Mouse (Mus musculus) heart, postnatal 0 days (tissue): ENCODE measurements around the gene Zbtb16. TPM values are rescaled to one million over a fixed set of nuclear protein-coding genes. Genes with fewer than 3 reads are reported as not detected.
A peak's percentile ranks its signal among the peaks of the same experiment; 100 is the strongest.

Experiments used
- ATAC-seq: fragments of 200-750 bp; cut with Nextera tagmentation; 2 replicates; pipeline ENCODE4 v1.8.0; 2017; ENCODE audit warnings: low read depth, moderate number of reproducible peaks, moderate library complexity; ENCODE audit not compliant: insufficient read depth
- DNase-seq: peaks from one replicate; pipeline ENCODE4 v3.0.0-alpha.2; 2016; ENCODE audit warnings: low spot score
- H3K27ac ChIP-seq: fragments of 300-500 bp; sonication (generic); 2 replicates; pipeline ENCODE4 v1.5.1; 2014; ENCODE audit warnings: low read depth, mild to moderate bottlenecking
- H3K27me3 ChIP-seq: fragments of 300-500 bp; sonication (generic); 2 replicates; pipeline ENCODE4 v1.6.1; 2014; ENCODE audit warnings: low read length, mixed read lengths; ENCODE audit not compliant: control insufficient read depth, insufficient read depth
- H3K36me3 ChIP-seq: fragments of 300-500 bp; sonication (generic); replicated peaks from 2 replicates; pipeline ENCODE4 v1.6.1; 2014; ENCODE audit warnings: low read length, mixed read lengths; ENCODE audit not compliant: control insufficient read depth, insufficient read depth
- H3K4me1 ChIP-seq: fragments of 300-500 bp; sonication (generic); 2 replicates; pipeline ENCODE4 v1.6.1; 2014; ENCODE audit warnings: antibody characterized with exemption; ENCODE audit not compliant: control insufficient read depth, insufficient read depth
- H3K4me2 ChIP-seq: fragments of 300-500 bp; sonication (generic); 2 replicates; pipeline ENCODE4 v1.6.1; 2014; ENCODE audit warnings: low read depth, mild to moderate bottlenecking, low read length, moderate library complexity
- H3K4me3 ChIP-seq: fragments of 300-500 bp; sonication (generic); 2 replicates; pipeline ENCODE4 v1.5.1; 2014; ENCODE audit warnings: low read depth, low read length
- H3K9ac ChIP-seq: fragments of 300-500 bp; sonication (generic); replicated peaks from 2 replicates; pipeline ENCODE4 v1.6.1; 2014; ENCODE audit warnings: low read depth, low read length, mixed read lengths
- H3K9me3 ChIP-seq: fragments of 300-500 bp; sonication (generic); replicated peaks from 2 replicates; pipeline ENCODE4 v1.6.1; 2016; ENCODE audit warnings: low read length; ENCODE audit not compliant: control insufficient read depth
- CTCF ChIP-seq: IDR thresholded peaks from 2 replicates; pipeline ENCODE4 v1.5.1; 2016; ENCODE audit warnings: antibody characterized with exemption, control low read depth, low read depth
- EP300 ChIP-seq: IDR thresholded peaks from 2 replicates; pipeline ENCODE4 v1.6.1; 2016; ENCODE audit warnings: antibody characterized with exemption, low read depth
- WGBS: fragments of 180-500 bp; shearing (Covaris S2); extraction: QIAGEN DNeasy Blood & Tissue Kit; methylation state at CpG from one replicate; pipeline ENCODE4 v1.1.7; 2014; 5-methylcytosine and 5-hydroxymethylcytosine counted together
- polyA plus RNA-seq: library from polyadenylated mRNA; unstranded; fragments of >200 nt; fragmentation: Nextera tagmentation; extraction: Ambion mirVana; gene quantifications from 2 replicates; pipeline ENCODE4 v1.2.1, GENCODE M21; 2015
- total RNA-seq: library from RNA; depleted of rRNA; stranded (reverse); fragments of >200 nt; gene quantifications from 2 replicates; pipeline ENCODE4 v1.2.3, GENCODE M21; 2014; ENCODE audit warnings: low replicate concordance

Zbtb16 gene
- total and polyA plus RNA-seq, 2 experiments from 2014 or later: 5.0 to 54.7 TPM

- 19% methylated on average over 14 of the region's 14 CpGs for WGBS
Observed at GRCm38 (mm10) chr9:48707134-48707823, 128.7 kb downstream of the Zbtb16 start.

GRCm38 (mm10) chr9:48701296-48701695 is 134.7 kb downstream of the Zbtb16 start:
- no peak for TF ChIP-seq CTCF
- TF ChIP-seq EP300: no peak
- Histone ChIP-seq H3K9me3 (no peaks in the 10 kb centered on the region), H3K4me1 (peaks cover 11% of the 10 kb centered on the region; the same call in 1 of the 2 replicates), H3K27ac (no peak overlapping the region), H3K36me3 (peaks cover 3% of the 10 kb centered on the region; the same call in 1 of the 2 replicates), H3K4me2 (no peak overlapping the region), H3K9ac (no peak overlapping the region), H3K4me3 (no peak overlapping the region), H3K27me3 (no peaks in the 10 kb centered on the region)
- WGBS: 65% methylated on average over 4 of the region's 4 CpGs
- DNase-seq (no peak), ATAC-seq (no peak)

More at GRCm38 (mm10) chr9:48707134-48707823, 128.7 kb downstream of the Zbtb16 start:
- peak overlapping the region; percentile 52 for H3K9ac ChIP-seq
- peak overlapping the region; percentile 100 for H3K27ac ChIP-seq
- peaks cover 28% of the 10 kb centered on the region for H3K4me1 ChIP-seq
- peak; percentile 97 for DNase-seq
- TF ChIP-seq CTCF (no peak), EP300 (peak; percentile 100)
- peak overlapping the region; percentile 30; the same call in 1 of the 2 replicates for H3K4me2 ChIP-seq
- H3K36me3 ChIP-seq: peaks cover under 1% of the 10 kb centered on the region; the same call in 1 of the 2 replicates
- H3K4me3 ChIP-seq: no peak overlapping the region
- H3K27me3 ChIP-seq: no peaks in the 10 kb centered on the region
- no peaks in the 10 kb centered on the region for H3K9me3 ChIP-seq
- ATAC-seq: peak; percentile 91

- Histone ChIP-seq H3K9me3 (no peaks in the 10 kb centered on the region), H3K4me2 (no peak overlapping the region), H3K9ac (no peak overlapping the region), H3K27me3 (no peaks in the 10 kb centered on the region), H3K27ac (no peak overlapping the region), H3K4me3 (no peak overlapping the region), H3K4me1 (peaks cover 14% of the 10 kb centered on the region; the same call in 1 of the 2 replicates), H3K36me3 (peaks cover 3% of the 10 kb centered on the region; the same call in 1 of the 2 replicates)
- DNase-seq (no peak), ATAC-seq (no peak; the same call in 1 of the 2 replicates)
- WGBS: 23% methylated on average over 8 of the region's 8 CpGs
- TF ChIP-seq EP300 (no peak), CTCF (no peak)
Observed at GRCm38 (mm10) chr9:48700871-48701270, 135.2 kb downstream of the Zbtb16 start.

- 82% methylated on average over 2 of the region's 2 CpGs for WGBS
- DNase-seq (no peak), ATAC-seq (no peak)
- no peaks in the 10 kb centered on the region for H3K9me3 ChIP-seq
- peaks cover 25% of the 10 kb centered on the region for H3K4me1 ChIP-seq
- peaks cover 3% of the 10 kb centered on the region; the same call in 1 of the 2 replicates for H3K36me3 ChIP-seq
- H3K4me3 ChIP-seq: no peak overlapping the region
- H3K27ac ChIP-seq: no peak overlapping the region
- H3K27me3 ChIP-seq: no peaks in the 10 kb centered on the region
- no peak overlapping the region for H3K9ac ChIP-seq
- H3K4me2 ChIP-seq: no peak overlapping the region
- TF ChIP-seq EP300 (no peak), CTCF (no peak)
Observed at GRCm38 (mm10) chr9:48697470-48697815, 138.6 kb downstream of the Zbtb16 start.

- Histone ChIP-seq H3K4me3 (no peak overlapping the region), H3K4me1 (peaks cover 25% of the 10 kb centered on the region), H3K27me3 (no peaks in the 10 kb centered on the region), H3K9ac (no peak overlapping the region), H3K36me3 (no peaks in the 10 kb centered on the region), H3K27ac (no peak overlapping the region), H3K4me2 (no peak overlapping the region), H3K9me3 (no peaks in the 10 kb centered on the region)
- TF ChIP-seq EP300 (no peak), CTCF (no peak)
- DNase-seq: no peak
- WGBS: 48% methylated on average over 12 of the region's 12 CpGs
- no peak for ATAC-seq
Observed at GRCm38 (mm10) chr9:48696731-48697469, 139.1 kb downstream of the Zbtb16 start.
